Mouse (Mus musculus): ENCODE results near the gene Itgal.

DNA sequence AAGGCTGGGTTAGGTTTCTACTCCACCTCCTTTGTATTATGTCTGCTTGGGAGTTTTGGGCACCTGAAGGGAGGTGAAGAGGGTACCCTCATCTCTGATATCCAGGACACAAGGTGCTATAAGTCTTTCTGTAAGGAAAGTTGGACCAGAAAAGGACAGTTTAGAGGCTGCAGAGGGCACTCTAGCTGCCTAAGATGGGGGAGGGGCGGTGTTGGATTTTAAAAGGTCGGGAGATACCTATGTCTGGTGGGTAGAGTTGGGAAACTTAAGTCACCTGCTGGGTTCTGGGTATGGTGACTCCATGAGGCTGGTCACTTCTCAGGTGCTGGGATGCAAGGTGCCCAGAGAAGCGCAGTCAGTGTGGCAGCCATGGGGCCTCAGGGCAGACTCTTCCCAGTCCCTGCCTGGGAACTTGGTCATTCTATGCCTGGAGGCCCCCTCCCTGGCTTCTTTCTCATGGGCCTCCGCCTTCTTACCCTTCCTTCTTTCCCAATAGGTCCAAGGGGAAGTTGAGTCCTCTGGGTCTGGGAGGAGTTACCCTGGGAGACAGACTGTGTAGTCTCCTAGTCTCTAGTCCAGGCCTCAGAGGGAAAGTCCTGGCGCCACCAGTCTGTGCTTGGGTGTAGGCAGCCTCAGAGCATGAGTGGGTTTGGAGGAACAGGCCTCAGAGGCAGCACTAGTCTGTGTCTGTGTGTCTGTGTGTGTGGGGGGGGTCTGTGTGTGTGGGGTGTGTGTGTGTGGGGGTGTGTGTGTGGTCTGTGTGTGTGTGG, 911 bp downstream of the Itgal start:
- no peak for TF ChIP-seq CTCF (IDR thresholded peaks at IDR 0.05; ENCODE audit: low read depth)
- TF ChIP-seq EP300 (IDR thresholded peaks at IDR 0.05; ENCODE audit: low read depth), result no peak
